Mouse (Mus musculus) bone marrow, adult 2 months (tissue): ENCODE data around the gene Tekt3. TPM values are rescaled to one million over a fixed set of nuclear protein-coding genes. Genes with fewer than 3 reads are reported as not detected.

ENCODE experiments used
- H3K27ac ChIP-seq: fragments of 200-500 bp; 2 replicates; pipeline ENCODE4 v1.5.1; 2012; ENCODE audit warnings: low read depth, mild to moderate bottlenecking, control low read depth, inconsistent platforms, low read length; ENCODE audit not compliant: control insufficient read depth, poor library complexity, insufficient read depth
- H3K4me1 ChIP-seq: fragments of 200-500 bp; 2 replicates; pipeline ENCODE4 v1.6.1; 2011; ENCODE audit warnings: low read length; ENCODE audit not compliant: control insufficient read depth, insufficient read depth
- H3K4me3 ChIP-seq: fragments of 200-500 bp; replicated peaks from 2 replicates; pipeline ENCODE3; 2011; ENCODE audit warnings: mild to moderate bottlenecking, low read depth, low read length, control low read depth; ENCODE audit not compliant: control insufficient read depth
- CTCF ChIP-seq: fragments of 200-500 bp; IDR thresholded peaks from 2 replicates; pipeline ENCODE4 v1.5.1; 2011; ENCODE audit warnings: low read length, control low read depth; ENCODE audit not compliant: control insufficient read depth, insufficient read depth
- POLR2A ChIP-seq: fragments of 200-500 bp; IDR thresholded peaks from 2 replicates; pipeline ENCODE4 v1.6.1; 2011; ENCODE audit warnings: low read depth, mild to moderate bottlenecking, control low read depth, low read length, borderline replicate concordance; ENCODE audit not compliant: control insufficient read depth
- WGBS: fragments of 180-500 bp; shearing (Covaris S2); methylation state at CpG from one replicate; pipeline ENCODE4 v1.1.7; 2018; 5-methylcytosine and 5-hydroxymethylcytosine counted together
- polyA plus RNA-seq: library from polyadenylated mRNA; stranded (reverse); fragments of >200 nt; gene quantifications from 2 replicates; pipeline ENCODE4 v1.2.4, GENCODE M21; 2011; ENCODE audit warnings: low replicate concordance; ENCODE audit not compliant: missing spikeins, insufficient read depth, insufficient read length

Tekt3 gene
- polyA plus RNA-seq, 1 experiment, result not detected

- TF ChIP-seq POLR2A (no peak), CTCF (no peak)
- 8% methylated on average over 11 of the region's 11 CpGs for WGBS
- peak overlapping the region; percentile 3 for H3K4me3 ChIP-seq
- H3K4me1 ChIP-seq, result no peaks in the 10 kb centered on the region
- H3K27ac ChIP-seq, result no peak overlapping the region; the same call in 1 of the 2 replicates
Observed at GRCm38 (mm10) chr11:63131693-63132040, 70.2 kb downstream of the Tekt3 start.

GRCm38 (mm10) chr11:63132151-63132500 lies 70.7 kb downstream of the Tekt3 start:
- Histone ChIP-seq H3K4me3 (no peak overlapping the region), H3K27ac (no peak overlapping the region), H3K4me1 (no peaks in the 10 kb centered on the region)
- TF ChIP-seq POLR2A, result no peak
- no peak for TF ChIP-seq CTCF
- 6% methylated on average over 11 of the region's 11 CpGs for WGBS

GRCm38 (mm10) chr11:63132501-63133435 lies 71.3 kb downstream of the Tekt3 start:
- no peak for TF ChIP-seq CTCF
- Histone ChIP-seq H3K4me3 (no peak overlapping the region), H3K27ac (no peak overlapping the region), H3K4me1 (no peaks in the 10 kb centered on the region)
- WGBS, result 3% methylated on average over 66 of the region's 66 CpGs

DNA sequence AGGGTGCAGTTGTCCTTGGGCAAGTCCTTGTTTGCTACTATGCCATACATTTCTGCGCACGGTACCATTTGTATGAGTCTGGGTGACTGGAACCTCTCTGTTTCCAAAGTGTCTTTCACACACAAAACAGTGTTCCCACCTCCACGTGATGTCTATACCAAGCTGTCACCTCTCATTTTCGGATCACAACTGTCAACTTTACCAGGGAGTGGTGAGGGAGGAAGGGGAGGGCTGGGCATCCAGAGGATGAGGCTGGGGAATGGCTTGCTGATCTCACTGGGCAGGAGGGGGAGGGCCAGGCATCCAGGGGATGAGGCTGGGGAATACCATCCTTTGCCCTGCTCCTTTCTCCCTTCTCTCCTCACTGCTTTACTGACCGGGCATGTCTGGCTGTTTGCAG lies 72.6 kb downstream of the Tekt3 start:
- Histone ChIP-seq H3K4me3 (no peak overlapping the region), H3K27ac (no peak overlapping the region), H3K4me1 (no peaks in the 10 kb centered on the region)
- TF ChIP-seq CTCF (no peak), POLR2A (no peak)
- 75% methylated on average over 5 of the region's 5 CpGs for WGBS

DNA sequence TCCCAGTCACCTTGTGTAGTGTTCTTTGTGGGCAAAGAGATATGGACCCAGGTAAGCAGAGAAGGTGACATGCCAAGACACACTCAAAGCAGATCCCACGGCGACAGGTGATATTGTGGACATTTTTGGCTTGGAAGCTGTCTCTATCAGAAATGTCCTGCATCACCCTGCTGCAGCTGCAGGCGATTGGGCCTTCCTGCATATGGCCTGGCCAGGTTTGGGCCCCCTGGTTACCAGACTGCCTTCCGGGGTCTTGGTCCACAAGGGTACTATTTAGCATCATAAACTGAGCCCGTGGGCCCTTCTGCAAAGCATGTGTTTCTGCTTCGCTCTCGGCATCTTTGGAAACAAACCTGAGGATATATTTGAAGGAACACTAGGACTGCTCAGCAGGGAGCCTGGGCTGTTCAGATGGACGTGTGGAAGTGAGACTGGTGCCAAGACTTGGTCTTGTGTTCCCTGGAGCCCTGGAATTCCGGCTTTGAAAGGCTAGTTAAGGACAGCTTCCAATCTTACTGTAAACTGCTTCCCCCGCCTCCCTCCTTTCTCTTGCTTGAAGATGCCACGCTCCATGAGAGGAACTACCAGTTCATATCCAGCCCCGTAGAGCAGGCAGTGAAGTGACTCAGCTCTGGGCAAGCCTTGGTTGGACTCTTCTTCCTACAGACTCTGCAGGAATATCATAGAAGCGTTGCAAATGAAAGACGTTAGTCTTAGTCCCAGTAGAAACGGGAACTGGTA lies 73.5 kb downstream of the Tekt3 start:
- no peak for TF ChIP-seq POLR2A
- no peak for TF ChIP-seq CTCF
- H3K4me3 ChIP-seq, result no peak overlapping the region
- 60% methylated on average over 15 of the region's 15 CpGs for WGBS
- no peaks in the 10 kb centered on the region for H3K4me1 ChIP-seq
- no peak overlapping the region for H3K27ac ChIP-seq

GRCm38 (mm10) chr11:63135622-63136021 lies 74.2 kb downstream of the Tekt3 start:
- Histone ChIP-seq H3K4me1 (no peaks in the 10 kb centered on the region), H3K27ac (no peak overlapping the region), H3K4me3 (no peak overlapping the region)
- TF ChIP-seq CTCF, result peak; percentile 95
- no peak for TF ChIP-seq POLR2A
- WGBS, result 3% methylated on average over 8 of the region's 8 CpGs

GRCm38 (mm10) chr11:63136205-63136604 lies 74.8 kb downstream of the Tekt3 start:
- no peak overlapping the region for H3K4me3 ChIP-seq
- H3K27ac ChIP-seq, result no peak overlapping the region
- 62% methylated on average over 6 of the region's 6 CpGs for WGBS
- H3K4me1 ChIP-seq, result no peaks in the 10 kb centered on the region
- TF ChIP-seq CTCF, result no peak
- no peak for TF ChIP-seq POLR2A

- Histone ChIP-seq H3K4me3 (no peak overlapping the region), H3K4me1 (no peaks in the 10 kb centered on the region), H3K27ac (no peak overlapping the region)
- WGBS, result 84% methylated on average over 4 of the region's 4 CpGs
- TF ChIP-seq POLR2A (no peak), CTCF (no peak)
Observed at GRCm38 (mm10) chr11:63136836-63137416, 75.5 kb downstream of the Tekt3 start.
